Mouse (Mus musculus): ENCODE measurements at regions not wholly inside any gene's neighbourhood (a gene's known extent, or its start where the extent isn't known, plus 50 kb on each side); places are given as distances from the start of the nearest gene placed in this dataset.

DNA sequence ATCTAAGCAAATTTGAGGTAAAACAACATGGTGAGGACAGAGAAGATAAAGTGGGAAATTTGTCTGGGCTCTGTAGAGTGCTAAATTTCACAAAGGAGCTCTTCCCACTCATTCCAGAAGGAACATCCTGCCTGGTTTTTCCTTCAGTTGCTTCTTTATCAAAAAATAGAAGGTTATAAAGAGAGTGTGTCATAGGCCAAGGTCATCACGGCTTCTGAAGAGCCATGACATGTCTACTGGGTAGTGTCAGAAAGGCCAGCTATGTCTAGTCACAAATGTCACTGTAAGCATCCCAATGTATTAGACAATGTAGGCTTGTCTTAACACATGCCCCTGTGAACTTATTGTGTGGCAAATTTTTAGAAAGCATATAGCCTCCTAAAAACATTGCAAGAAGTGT is 132.5 kb upstream of the Zeb2 start:
- WGBS = 81% methylated on average over 1 of the region's 1 CpGs
- no peak overlapping the region for H3K27ac ChIP-seq
- no peaks in the 10 kb centered on the region for H3K27me3 ChIP-seq (ENCODE audit: insufficient read depth, poor library complexity, severe bottlenecking)

GRCm38 (mm10) chr2:45246061-45246945 is 129.1 kb upstream of the Zeb2 start:
- no peaks in the 10 kb centered on the region for H3K27me3 ChIP-seq (ENCODE audit: insufficient read depth, poor library complexity, severe bottlenecking)
- no peak overlapping the region for H3K27ac ChIP-seq
- no peaks in the 10 kb centered on the region for H3K4me1 ChIP-seq (replicated peaks)
- 90% methylated on average over 10 of the region's 10 CpGs for WGBS
- H3K9me3 ChIP-seq = no peaks in the 10 kb centered on the region
- H3K36me3 ChIP-seq = no peaks in the 10 kb centered on the region
- DNase-seq (ENCODE audit: low spot score) = no peak
- H3K4me3 ChIP-seq = no peak overlapping the region

More for the DNA sequence above, 132.5 kb upstream of the Zeb2 start:
- Histone ChIP-seq H3K9me3 (no peaks in the 10 kb centered on the region), H3K4me3 (no peak overlapping the region), H3K36me3 (no peaks in the 10 kb centered on the region), H3K4me1 (replicated peaks) (no peaks in the 10 kb centered on the region)
- DNase-seq (ENCODE audit: low spot score) = no peak

DNA sequence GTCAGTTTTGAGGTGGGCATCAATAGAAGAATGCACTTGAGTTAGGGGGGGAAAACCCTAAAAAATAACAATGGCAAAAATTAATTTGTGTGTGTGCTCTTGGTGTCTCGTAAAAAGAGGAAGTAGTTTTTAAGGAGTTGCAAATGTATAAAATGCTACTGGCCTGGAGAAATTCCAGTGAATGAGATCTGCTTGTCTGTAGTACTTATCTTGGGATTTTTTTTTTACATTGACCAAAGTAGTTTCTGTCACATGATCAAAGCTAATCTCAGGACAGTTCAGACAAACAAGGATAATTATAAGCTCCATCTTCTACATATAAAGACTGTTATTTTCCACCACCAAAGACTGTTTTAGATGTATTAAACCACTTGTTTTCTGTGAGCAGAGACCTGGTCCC is 128.3 kb upstream of the Zeb2 start:
- H3K36me3 ChIP-seq = no peaks in the 10 kb centered on the region
- WGBS = 93% methylated on average over 1 of the region's 1 CpGs
- no peaks in the 10 kb centered on the region for H3K27me3 ChIP-seq (ENCODE audit: insufficient read depth, poor library complexity, severe bottlenecking)

GRCm38 (mm10) chr2:45244491-45244890 is 127.3 kb upstream of the Zeb2 start:
- 90% methylated on average over 14 of the region's 14 CpGs for WGBS
- H3K4me3 ChIP-seq = no peak overlapping the region

More for the DNA sequence above, 128.3 kb upstream of the Zeb2 start:
- no peak overlapping the region for H3K4me3 ChIP-seq
- no peak overlapping the region for H3K27ac ChIP-seq
- DNase-seq (ENCODE audit: low spot score) = no peak
- no peaks in the 10 kb centered on the region for H3K4me1 ChIP-seq (replicated peaks)
- no peaks in the 10 kb centered on the region for H3K9me3 ChIP-seq

DNA sequence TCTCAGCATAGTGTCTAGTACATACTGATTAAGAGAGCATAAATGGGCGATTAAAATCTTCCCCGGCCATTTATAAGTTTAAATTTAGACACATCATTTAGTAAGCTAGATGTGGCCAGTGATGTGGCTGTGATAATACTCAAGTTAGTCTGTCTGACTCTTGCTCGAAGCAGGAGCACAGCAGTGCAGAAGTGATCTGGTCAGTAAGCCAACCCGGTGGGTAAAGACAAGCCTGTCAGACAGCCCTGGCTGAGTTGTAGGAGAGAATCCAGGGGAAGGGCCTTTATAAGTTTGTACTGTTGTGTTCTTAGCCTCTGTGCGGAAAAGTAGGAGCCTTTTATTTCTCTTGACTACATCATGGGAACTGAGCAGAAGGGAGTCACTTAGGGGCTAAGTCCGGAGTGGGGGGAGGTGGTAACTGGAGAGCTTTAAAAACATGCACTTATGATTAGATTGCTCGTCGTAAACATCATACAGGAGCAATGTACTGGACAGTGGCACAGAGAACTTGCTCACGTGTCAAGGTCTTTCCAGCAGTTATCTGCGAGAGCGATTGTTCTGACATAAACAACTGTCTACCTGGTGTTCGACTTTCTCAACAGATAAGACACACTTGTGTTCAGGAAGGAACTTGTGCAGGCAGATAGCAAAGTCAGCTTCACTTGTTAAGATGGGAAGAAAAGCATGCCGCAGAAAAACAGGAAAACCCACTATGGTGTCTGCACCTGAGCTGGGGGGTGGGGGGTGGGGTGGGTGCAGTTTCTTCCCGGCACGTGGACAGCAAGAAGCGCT is 122.5 kb upstream of the Zeb2 start:
- WGBS = 86% methylated on average over 16 of the region's 16 CpGs
- H3K4me1 ChIP-seq (replicated peaks) = no peaks in the 10 kb centered on the region
- no peaks in the 10 kb centered on the region for H3K27me3 ChIP-seq (ENCODE audit: insufficient read depth, poor library complexity, severe bottlenecking)
- no peak overlapping the region for H3K27ac ChIP-seq
- no peak for DNase-seq (ENCODE audit: low spot score)
- H3K4me3 ChIP-seq = no peak overlapping the region
- H3K9me3 ChIP-seq = no peaks in the 10 kb centered on the region
- no peaks in the 10 kb centered on the region for H3K36me3 ChIP-seq

More at GRCm38 (mm10) chr2:45244491-45244890, 127.3 kb upstream of the Zeb2 start:
- no peak for DNase-seq (ENCODE audit: low spot score)
- Histone ChIP-seq H3K36me3 (no peaks in the 10 kb centered on the region), H3K27me3 (ENCODE audit: insufficient read depth, poor library complexity, severe bottlenecking) (no peaks in the 10 kb centered on the region), H3K9me3 (no peaks in the 10 kb centered on the region), H3K4me1 (replicated peaks) (no peaks in the 10 kb centered on the region), H3K27ac (no peak overlapping the region)

DNA sequence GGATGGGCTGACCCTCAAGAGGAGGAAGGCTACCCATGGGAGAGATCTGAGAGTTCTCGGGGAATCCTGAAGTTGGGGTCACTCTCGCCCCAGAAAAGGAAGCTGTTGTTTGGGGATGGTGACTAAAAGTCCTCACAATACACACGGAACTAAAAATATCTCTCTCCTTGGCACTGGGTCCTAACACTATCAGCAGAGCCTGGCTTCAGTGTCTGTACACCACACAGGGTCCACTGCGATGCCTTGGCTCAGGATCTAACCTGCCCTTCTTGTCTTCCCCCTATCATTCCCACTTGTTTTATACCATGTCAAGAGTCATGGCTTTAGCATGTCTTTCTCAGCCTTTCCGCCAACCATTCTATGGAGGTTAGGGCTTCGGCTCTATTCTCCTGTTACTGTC is 121.8 kb upstream of the Zeb2 start:
- 92% methylated on average over 6 of the region's 6 CpGs for WGBS
- Histone ChIP-seq H3K4me1 (replicated peaks) (no peaks in the 10 kb centered on the region), H3K9me3 (no peaks in the 10 kb centered on the region), H3K4me3 (no peak overlapping the region), H3K27me3 (ENCODE audit: insufficient read depth, poor library complexity, severe bottlenecking) (no peaks in the 10 kb centered on the region), H3K27ac (no peak overlapping the region), H3K36me3 (no peaks in the 10 kb centered on the region)
- no peak for DNase-seq (ENCODE audit: low spot score)

GRCm38 (mm10) chr2:45236168-45236700 is 119.0 kb upstream of the Zeb2 start:
- Histone ChIP-seq H3K27me3 (ENCODE audit: insufficient read depth, poor library complexity, severe bottlenecking) (no peaks in the 10 kb centered on the region), H3K4me3 (no peak overlapping the region), H3K9me3 (no peaks in the 10 kb centered on the region), H3K27ac (no peak overlapping the region), H3K4me1 (replicated peaks) (no peaks in the 10 kb centered on the region), H3K36me3 (no peaks in the 10 kb centered on the region)
- no peak for DNase-seq (ENCODE audit: low spot score)
- 96% methylated on average over 13 of the region's 13 CpGs for WGBS

- Histone ChIP-seq H3K4me3 (no peak overlapping the region), H3K9me3 (no peaks in the 10 kb centered on the region), H3K27me3 (ENCODE audit: insufficient read depth, poor library complexity, severe bottlenecking) (no peaks in the 10 kb centered on the region), H3K4me1 (replicated peaks) (no peaks in the 10 kb centered on the region; the same call in 1 of the 2 replicates), H3K27ac (no peak overlapping the region), H3K36me3 (no peaks in the 10 kb centered on the region)
- WGBS = 87% methylated on average over 1 of the region's 1 CpGs
- DNase-seq (ENCODE audit: low spot score) = no peak
These were observed 117.0 kb upstream of the Zeb2 start for GRCm38 (mm10) chr2:45234148-45234547.

GRCm38 (mm10) chr2:45230351-45231209 is 113.4 kb upstream of the Zeb2 start:
- Histone ChIP-seq H3K27ac (no peak overlapping the region), H3K4me1 (replicated peaks) (peaks cover 24% of the 10 kb centered on the region), H3K4me3 (no peak overlapping the region), H3K27me3 (ENCODE audit: insufficient read depth, poor library complexity, severe bottlenecking) (no peaks in the 10 kb centered on the region), H3K9me3 (no peaks in the 10 kb centered on the region), H3K36me3 (no peaks in the 10 kb centered on the region)
- WGBS = 79% methylated on average over 11 of the region's 11 CpGs
- DNase-seq (ENCODE audit: low spot score) = no peak

GRCm38 (mm10) chr2:45229501-45229900 is 112.3 kb upstream of the Zeb2 start:
- 78% methylated on average over 6 of the region's 6 CpGs for WGBS
- H3K27me3 ChIP-seq (ENCODE audit: insufficient read depth, poor library complexity, severe bottlenecking) = no peaks in the 10 kb centered on the region
- H3K4me3 ChIP-seq = no peak overlapping the region
- DNase-seq (ENCODE audit: low spot score) = no peak
- H3K27ac ChIP-seq = no peak overlapping the region
- H3K4me1 ChIP-seq (replicated peaks) = peaks cover 34% of the 10 kb centered on the region
- no peaks in the 10 kb centered on the region for H3K9me3 ChIP-seq
- H3K36me3 ChIP-seq = no peaks in the 10 kb centered on the region

- H3K36me3 ChIP-seq = no peaks in the 10 kb centered on the region
- peak; percentile 53 for DNase-seq (ENCODE audit: low spot score)
- H3K4me3 ChIP-seq = no peak overlapping the region
- 28% methylated on average over 14 of the region's 14 CpGs for WGBS
- H3K4me1 ChIP-seq (replicated peaks) = peaks cover 34% of the 10 kb centered on the region
- H3K27me3 ChIP-seq (ENCODE audit: insufficient read depth, poor library complexity, severe bottlenecking) = no peaks in the 10 kb centered on the region
- no peaks in the 10 kb centered on the region for H3K9me3 ChIP-seq
- peak overlapping the region; percentile 86 for H3K27ac ChIP-seq
These were observed 110.2 kb upstream of the Zeb2 start for GRCm38 (mm10) chr2:45227276-45227944.

- Histone ChIP-seq H3K36me3 (no peaks in the 10 kb centered on the region), H3K27me3 (ENCODE audit: insufficient read depth, poor library complexity, severe bottlenecking) (no peaks in the 10 kb centered on the region), H3K4me1 (replicated peaks) (peaks cover 41% of the 10 kb centered on the region), H3K27ac (peak overlapping the region; percentile 86), H3K4me3 (peak overlapping the region; percentile 27; the same call in 1 of the 2 replicates), H3K9me3 (no peaks in the 10 kb centered on the region)
- WGBS = 38% methylated on average over 4 of the region's 4 CpGs
- no peak for DNase-seq (ENCODE audit: low spot score)
These were observed 108.8 kb upstream of the Zeb2 start for GRCm38 (mm10) chr2:45226045-45226370.

Data from hindbrain, embryonic 10.5 days (tissue).